Mouse (Mus musculus) ES-Bruce4 (cell line): ENCODE measurements around the gene 3110082I17Rik.

Source experiments
- CTCF ChIP-seq: IDR thresholded peaks from one replicate; pipeline ENCODE4 v1.8.1; 2011; ENCODE audit warnings: low read depth, low read length
- EP300 ChIP-seq: IDR thresholded peaks from 2 replicates; pipeline ENCODE4 v1.6.1; 2011; ENCODE audit warnings: low read depth, low read length; ENCODE audit not compliant: insufficient read depth
- POLR2A ChIP-seq: IDR thresholded peaks from one replicate; pipeline ENCODE4 v1.8.1; 2011; ENCODE audit warnings: low read length; ENCODE audit not compliant: insufficient read depth

DNA sequence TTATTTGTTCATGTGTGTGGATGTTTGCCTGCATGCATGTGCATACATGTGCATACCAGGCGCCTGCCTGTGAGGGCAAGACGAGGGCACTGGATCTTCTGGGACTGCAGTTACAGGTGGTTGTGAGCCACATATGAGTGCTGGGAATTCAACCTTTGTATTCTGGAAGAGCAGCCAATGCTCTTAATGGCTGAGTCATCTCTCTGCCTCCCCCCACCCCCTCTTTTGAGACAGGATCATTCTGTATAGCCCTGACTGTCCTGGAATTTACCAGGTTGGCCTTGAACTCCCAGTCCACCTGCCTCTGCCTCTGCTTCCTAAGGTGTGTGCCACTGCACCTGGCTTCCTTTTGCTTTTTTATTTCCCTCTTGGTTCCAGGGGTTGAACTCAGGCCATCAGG lies 85.5 kb downstream of the 3110082I17Rik start:
- TF ChIP-seq CTCF, result no peak
- no peak for TF ChIP-seq EP300
- TF ChIP-seq POLR2A, result no peak
